In the genomic region with DNA sequence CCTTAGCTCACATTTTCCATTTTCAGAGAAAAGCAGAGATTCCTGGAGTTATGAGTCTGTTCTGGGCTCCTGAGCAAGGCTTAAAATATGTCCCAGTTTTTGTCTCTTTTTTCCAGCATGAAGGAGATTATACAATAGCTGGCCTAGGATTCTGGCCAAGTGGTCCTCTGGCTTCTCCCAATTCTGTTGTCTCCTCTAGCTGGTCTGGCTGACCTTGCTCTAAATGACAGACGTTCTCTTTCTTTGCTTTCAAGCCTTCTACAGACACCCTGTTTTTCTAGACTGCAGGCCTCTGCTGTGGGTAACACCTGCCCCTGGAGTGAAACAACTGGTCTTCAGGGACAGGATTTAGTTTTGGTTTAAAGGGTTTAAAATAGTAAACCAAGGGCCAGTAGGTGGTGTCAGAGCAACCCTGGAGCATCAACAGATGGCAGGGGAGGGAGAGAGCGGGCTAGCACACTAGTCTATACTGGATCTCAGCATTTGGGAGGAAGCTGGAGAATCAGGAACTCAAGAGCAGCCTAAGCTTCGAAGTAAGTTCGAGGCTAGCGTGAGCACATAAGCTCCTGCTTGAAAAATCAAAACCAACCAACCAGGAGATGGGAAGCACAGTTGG, we compare ENCODE assay signal across 9 mouse cellular contexts. TPM values are rescaled to one million over a fixed set of nuclear protein-coding genes. Genes with fewer than 3 reads are reported as not detected.
DNase-seq lines count a peak whose midpoint lies in the region; ATAC-seq and TF ChIP-seq lines count a peak whose summit lies in the region.
"Had no signal": no experiment of that assay in that cellular context is flagged by ENCODE, and none has a peak within 500 bp of the region (broad histone marks: within the 10 kb centered on the region; RNA-seq: fewer than 3 reads in every experiment).

No protein-coding gene starts in this region.

- no peak overlapping the region for H3K9ac ChIP-seq in lung, postnatal 0 days (replicated peaks; ENCODE audit: low read depth)
- no peak overlapping the region for H3K9ac ChIP-seq in hindbrain, postnatal 0 days (replicated peaks; ENCODE audit: low read length)
- H3K9ac ChIP-seq: neural tube, embryonic 12.5 days had no signal

- no peak for ATAC-seq in lung, postnatal 0 days
- ATAC-seq in hindbrain, postnatal 0 days = 0 out of 2 replicates have a peak, but pooled peaks have one; percentile 43
- no peak for ATAC-seq in erythroblast, adult 5-6 weeks (replicated peaks; ENCODE audit: low FRiP score, poor library complexity, severe bottlenecking)

- H3K4me3 ChIP-seq in lung, postnatal 0 days (ENCODE audit: low read depth, low read length) = no peak overlapping the region
- no peak overlapping the region for H3K4me3 ChIP-seq in lung, adult 2 months (replicated peaks; ENCODE audit: extremely low read depth, low read depth, low read length)
- no peak overlapping the region for H3K4me3 ChIP-seq in hindbrain, postnatal 0 days (ENCODE audit: low read length)
- H3K4me3 ChIP-seq: neural tube, embryonic 12.5 days had no signal

- peak; percentile 14 for TF ChIP-seq CTCF in lung, postnatal 0 days (IDR thresholded peaks at IDR 0.05)
- TF ChIP-seq CTCF in lung, adult 2 months (IDR thresholded peaks at IDR 0.05; ENCODE audit: insufficient read depth, low read length) = no peak
- peak; percentile 24; the same call in 1 of the 2 replicates for TF ChIP-seq CTCF in hindbrain, postnatal 0 days (IDR thresholded peaks at IDR 0.05; ENCODE audit: low read depth)

- no peaks in the 10 kb centered on the region for H3K9me3 ChIP-seq in lung, postnatal 0 days (ENCODE audit: low read length)
- H3K9me3 ChIP-seq in hindbrain, postnatal 0 days (ENCODE audit: low read length) = no peaks in the 10 kb centered on the region
- H3K9me3 ChIP-seq: neural tube, embryonic 12.5 days had no signal

- H3K27me3 ChIP-seq in lung, postnatal 0 days (replicated peaks; ENCODE audit: insufficient read depth, low read length) = no peaks in the 10 kb centered on the region
- H3K27me3 ChIP-seq in hindbrain, postnatal 0 days (ENCODE audit: insufficient read depth, low read length) = no peaks in the 10 kb centered on the region
- H3K27me3 ChIP-seq: neural tube, embryonic 12.5 days had no signal

- H3K36me3 ChIP-seq in lung, postnatal 0 days (ENCODE audit: insufficient read depth, low read length) = no peaks in the 10 kb centered on the region
- H3K36me3 ChIP-seq in hindbrain, postnatal 0 days (ENCODE audit: insufficient read depth, low read length) = no peaks in the 10 kb centered on the region
- H3K36me3 ChIP-seq: neural tube, embryonic 12.5 days had no signal

- H3K4me2 ChIP-seq in lung, postnatal 0 days (replicated peaks; ENCODE audit: low read depth, low read length) = no peak overlapping the region
- H3K4me2 ChIP-seq in hindbrain, postnatal 0 days (ENCODE audit: low read depth, low read length) = no peak overlapping the region
- H3K4me2 ChIP-seq: neural tube, embryonic 12.5 days had no signal

- peak; percentile 8 to 38 for DNase-seq in frontal cortex, postnatal 36 days (ENCODE audit: low spot score in 2 of 2)
- no peak for DNase-seq in frontal cortex, postnatal 10 days (ENCODE audit: low spot score in 2 of 2)
- no peak for DNase-seq in lung, postnatal 0 days (ENCODE audit: low spot score)
- DNase-seq in lung, adult 2 months = no peak
- peak; percentile 41 for DNase-seq in cerebellum, adult 11 months
- DNase-seq in hindbrain, postnatal 0 days (ENCODE audit: low spot score) = peak; percentile 34
- no peak for DNase-seq in liver

- H3K27ac ChIP-seq in lung, postnatal 0 days (ENCODE audit: low read length) = no peak overlapping the region
- H3K27ac ChIP-seq in hindbrain, postnatal 0 days = peak overlapping the region; percentile 58; the same call in 1 of the 2 replicates
- H3K27ac ChIP-seq: neural tube, embryonic 12.5 days had no signal

- TF ChIP-seq EP300 in lung, postnatal 0 days (IDR thresholded peaks at IDR 0.05) = no peak

- TF ChIP-seq POLR2A in lung, adult 2 months (IDR thresholded peaks at IDR 0.05; ENCODE audit: borderline replicate concordance, extremely low read depth, low read depth, low read length) = no peak

- H3K4me1 ChIP-seq in lung, postnatal 0 days (ENCODE audit: insufficient read depth, low read depth, low read length) = no peaks in the 10 kb centered on the region
- H3K4me1 ChIP-seq in lung, adult 2 months (ENCODE audit: control insufficient read depth, insufficient read depth, low read length) = no peaks in the 10 kb centered on the region
- H3K4me1 ChIP-seq in hindbrain, postnatal 0 days (ENCODE audit: insufficient read depth, low read length) = no peaks in the 10 kb centered on the region
- H3K4me1 ChIP-seq: neural tube, embryonic 12.5 days had no signal

- 77% methylated on average over 5 of the region's 5 CpGs for WGBS in lung, postnatal 0 days
- WGBS in lung, adult 2 months = 70% methylated on average over 5 of the region's 5 CpGs
- 59% methylated on average over 5 of the region's 5 CpGs for WGBS in hindbrain, postnatal 0 days

RNA-seq across cellular contexts. Expression of gene Clpx, which starts 12.4 kb away (rescaled TPM):
- 38.8 and 43.5 TPM in 2 replicates for polyA plus RNA-seq in lung, postnatal 0 days (2015; fragmentation: Nextera tagmentation; extraction: Ambion mirVana)
- polyA plus RNA-seq in lung, adult 2 months (2012; rRNA removed) = 8.7 and 10.5 TPM in 2 replicates
- total RNA-seq in hindbrain, postnatal 0 days (2014; rRNA removed) = 22.7 and 23.3 TPM in 2 replicates
- polyA plus RNA-seq in hindbrain, postnatal 0 days (2015; fragmentation: Nextera tagmentation; extraction: Ambion mirVana) = 37.1 and 41.2 TPM in 2 replicates
- total RNA-seq in erythroblast, adult 5-6 weeks (2015; ENCODE audit: low replicate concordance) = 16.3 and 20.8 TPM in 2 replicates
- 34.5 and 43.6 TPM in 2 replicates for total RNA-seq in erythroblast, adult 5-6 weeks (2017; ENCODE audit: low replicate concordance)

RNA-seq across cellular contexts. Expression of gene Cilp, which starts 16.7 kb away (rescaled TPM):
- polyA plus RNA-seq in lung, postnatal 0 days (2015; fragmentation: Nextera tagmentation; extraction: Ambion mirVana) = 0.08 and 0.13 TPM in 2 replicates
- 1.2 and 6.1 TPM in 2 replicates for polyA plus RNA-seq in lung, adult 2 months (2012; rRNA removed)
- 0.16 and 0.29 TPM in 2 replicates for total RNA-seq in hindbrain, postnatal 0 days (2014; rRNA removed)
- polyA plus RNA-seq in hindbrain, postnatal 0 days (2015; fragmentation: Nextera tagmentation; extraction: Ambion mirVana) = 0.29 and 0.37 TPM in 2 replicates
- total RNA-seq in erythroblast, adult 5-6 weeks (2015; ENCODE audit: low replicate concordance) = not detected in 2 replicates
- total RNA-seq in erythroblast, adult 5-6 weeks (2017; ENCODE audit: low replicate concordance) = not detected in 2 replicates

Comparison
In these comparisons a context has a peak if more than half of its experiments do, and no peak if none do; other contexts are left out.
1. DNase-seq: peak in frontal cortex, postnatal 36 days (2 of 2), cerebellum, adult 11 months (single experiment) and hindbrain, postnatal 0 days (single experiment); none in frontal cortex, postnatal 10 days (0 of 2), lung, postnatal 0 days (single experiment), lung, adult 2 months (single experiment) and liver (single experiment).